ENCODE assay signal across 8 mouse cellular contexts in the genomic region with DNA sequence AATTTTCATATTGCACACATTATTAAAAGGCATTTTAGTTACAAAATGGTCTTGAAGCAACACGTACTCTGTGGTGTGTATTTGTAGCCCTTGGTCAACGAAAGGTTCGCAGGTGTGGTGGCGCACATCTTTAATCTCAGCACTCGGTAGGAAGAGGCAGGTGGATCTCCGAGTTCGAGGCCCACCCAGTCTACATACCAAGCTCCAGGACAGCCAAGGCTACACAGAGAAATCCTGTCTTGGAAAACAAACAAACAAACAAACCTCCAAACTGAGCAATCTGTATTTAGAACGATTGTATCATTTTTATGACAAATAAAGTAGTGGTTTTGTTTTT. TPM values are rescaled to one million over a fixed set of nuclear protein-coding genes. Genes with fewer than 3 reads are reported as not detected.
DNase-seq lines count a peak whose midpoint lies in the region; ATAC-seq and TF ChIP-seq lines count a peak whose summit lies in the region.

No protein-coding gene starts in this region.

- TF ChIP-seq EP300 in ES-Bruce4 (IDR thresholded peaks at IDR 0.05; ENCODE audit: insufficient read depth, low read depth, low read length) = no peak

- WGBS in heart, embryonic 12.5 days = 76% methylated on average over 8 of the region's 8 CpGs
- 82% methylated on average over 8 of the region's 8 CpGs for WGBS in hindbrain, embryonic 10.5 days
- 83% methylated on average over 8 of the region's 8 CpGs for WGBS in midbrain, embryonic 13.5 days

- peak overlapping the region; percentile 87 for H3K4me2 ChIP-seq in heart, embryonic 12.5 days
- peak overlapping the region; percentile 90 for H3K4me2 ChIP-seq in midbrain, embryonic 13.5 days (replicated peaks)

- no peak for TF ChIP-seq CTCF in ES-Bruce4 (IDR thresholded peaks at IDR 0.05; ENCODE audit: low read depth, low read length)

- peaks cover 16% of the 10 kb centered on the region for H3K4me1 ChIP-seq in heart, embryonic 12.5 days (replicated peaks)
- no peaks in the 10 kb centered on the region for H3K4me1 ChIP-seq in ES-Bruce4 (ENCODE audit: control insufficient read depth, insufficient read depth, low read length)
- H3K4me1 ChIP-seq in hindbrain, embryonic 10.5 days (replicated peaks) = peaks cover 32% of the 10 kb centered on the region
- peaks cover 28% of the 10 kb centered on the region for H3K4me1 ChIP-seq in midbrain, embryonic 13.5 days (replicated peaks)

- DNase-seq in heart, adult 11 months = no peak
- no peak for DNase-seq in hindbrain, embryonic 10.5 days (ENCODE audit: low spot score)
- no peak for DNase-seq in right cerebral cortex, adult 18-20 months
- DNase-seq in frontal cortex, adult 2 months (ENCODE audit: extremely low spot score in 1 of 2, low spot score in 1 of 2) = no peak
- DNase-seq in urinary bladder, postnatal 10 days (ENCODE audit: low spot score) = no peak

- H3K27ac ChIP-seq in heart, embryonic 12.5 days (ENCODE audit: poor library complexity, severe bottlenecking) = no peak overlapping the region
- no peak overlapping the region for H3K27ac ChIP-seq in ES-Bruce4 (ENCODE audit: insufficient read depth, low read length)
- H3K27ac ChIP-seq in hindbrain, embryonic 10.5 days = peak overlapping the region; percentile 100
- H3K27ac ChIP-seq in midbrain, embryonic 13.5 days = no peak overlapping the region

- ATAC-seq in heart, embryonic 12.5 days (ENCODE audit: insufficient number of reproducible peaks, low FRiP score) = no peak
- no peak for ATAC-seq in midbrain, embryonic 13.5 days

- peak overlapping the region; percentile 95 for H3K9ac ChIP-seq in heart, embryonic 12.5 days
- H3K9ac ChIP-seq in ES-Bruce4 (ENCODE audit: low read depth, poor library complexity, severe bottlenecking) = peak overlapping the region; percentile 97
- H3K9ac ChIP-seq in midbrain, embryonic 13.5 days (replicated peaks) = peak overlapping the region; percentile 98

- no peaks in the 10 kb centered on the region for H3K9me3 ChIP-seq in heart, embryonic 12.5 days (replicated peaks)
- no peaks in the 10 kb centered on the region for H3K9me3 ChIP-seq in ES-Bruce4 (replicated peaks; ENCODE audit: control insufficient read depth, insufficient read depth, low read length, poor library complexity, severe bottlenecking)
- no peaks in the 10 kb centered on the region for H3K9me3 ChIP-seq in hindbrain, embryonic 10.5 days
- H3K9me3 ChIP-seq in midbrain, embryonic 13.5 days = no peaks in the 10 kb centered on the region

- peak overlapping the region; percentile 86 for H3K4me3 ChIP-seq in heart, embryonic 12.5 days
- H3K4me3 ChIP-seq in ES-Bruce4 (ENCODE audit: low read depth, low read length) = peak overlapping the region; percentile 76
- H3K4me3 ChIP-seq in hindbrain, embryonic 10.5 days = peak overlapping the region; percentile 97
- peak overlapping the region; percentile 99 for H3K4me3 ChIP-seq in midbrain, embryonic 13.5 days (replicated peaks)

- TF ChIP-seq POLR2A in ES-Bruce4 (IDR thresholded peaks at IDR 0.05; ENCODE audit: insufficient read depth, low read length) = no peak

- no peaks in the 10 kb centered on the region for H3K27me3 ChIP-seq in heart, embryonic 12.5 days (replicated peaks)
- no peaks in the 10 kb centered on the region for H3K27me3 ChIP-seq in ES-Bruce4 (ENCODE audit: control insufficient read depth, insufficient read depth, low read length, poor library complexity, severe bottlenecking)
- H3K27me3 ChIP-seq in hindbrain, embryonic 10.5 days (ENCODE audit: insufficient read depth, poor library complexity, severe bottlenecking) = no peaks in the 10 kb centered on the region
- no peaks in the 10 kb centered on the region for H3K27me3 ChIP-seq in midbrain, embryonic 13.5 days

- H3K36me3 ChIP-seq in heart, embryonic 12.5 days = peaks cover 7% of the 10 kb centered on the region
- no peaks in the 10 kb centered on the region for H3K36me3 ChIP-seq in ES-Bruce4 (ENCODE audit: control insufficient read depth, insufficient read depth, low read length, poor library complexity, severe bottlenecking)
- peaks cover 13% of the 10 kb centered on the region; the same call in 1 of the 2 replicates for H3K36me3 ChIP-seq in hindbrain, embryonic 10.5 days
- peaks cover 2% of the 10 kb centered on the region; the same call in 1 of the 2 replicates for H3K36me3 ChIP-seq in midbrain, embryonic 13.5 days

RNA-seq across cellular contexts. Expression of gene Lin9, which starts 1.2 kb away (rescaled TPM):
- 18.5 and 19.0 TPM in 2 replicates for polyA plus RNA-seq in heart, embryonic 12.5 days (2016; fragmentation: Nextera tagmentation; extraction: Ambion mirVana)
- 26.8 and 30.0 TPM in 2 replicates for polyA plus RNA-seq in ES-Bruce4 (2011; ENCODE audit: insufficient read depth, insufficient read length, low read depth, missing spikeins)
- polyA plus RNA-seq in hindbrain, embryonic 10.5 days (2016; fragmentation: Nextera tagmentation; extraction: Ambion mirVana) = 20.5 and 21.9 TPM in 2 replicates
- polyA plus RNA-seq in midbrain, embryonic 13.5 days (2015; fragmentation: Nextera tagmentation; extraction: Ambion mirVana) = 17.1 and 19.1 TPM in 2 replicates
- 3.2 and 3.4 TPM in 2 replicates for polyA plus RNA-seq in frontal cortex, adult 2 months (2012; rRNA removed)

RNA-seq across cellular contexts. Expression of gene Mixl1, which starts 54.6 kb away (rescaled TPM):
- polyA plus RNA-seq in heart, embryonic 12.5 days (2016; fragmentation: Nextera tagmentation; extraction: Ambion mirVana) = not detected in 2 replicates
- 0.78 and 1.2 TPM in 2 replicates for polyA plus RNA-seq in ES-Bruce4 (2011; ENCODE audit: insufficient read depth, insufficient read length, low read depth, missing spikeins)
- 0.14 TPM in 1 of 2 replicates, not detected in the other for polyA plus RNA-seq in hindbrain, embryonic 10.5 days (2016; fragmentation: Nextera tagmentation; extraction: Ambion mirVana)
- polyA plus RNA-seq in midbrain, embryonic 13.5 days (2015; fragmentation: Nextera tagmentation; extraction: Ambion mirVana) = not detected in 2 replicates
- not detected in 2 replicates for polyA plus RNA-seq in frontal cortex, adult 2 months (2012; rRNA removed)
